Mouse (Mus musculus) spleen, postnatal 36 days (tissue): ENCODE data around the gene Unc93a.
"Not testable (repeated sequence)": the region's sequence is repeated elsewhere in the genome, so short reads cannot be mapped to it uniquely, and the experiment has no call there.

ENCODE experiments used
- DNase-seq, 2 experiments: peaks; one replicate each; pipeline ENCODE4 v3.0.0; 2022; ENCODE audit warnings: low spot score in 2 of 2, mixed read lengths in 1 of 2

The Unc93a gene

GRCm38 (mm10) chr17:13069227-13069626 lies 62.4 kb downstream of the Unc93a start:
- not testable (repeated sequence) for DNase-seq

DNA sequence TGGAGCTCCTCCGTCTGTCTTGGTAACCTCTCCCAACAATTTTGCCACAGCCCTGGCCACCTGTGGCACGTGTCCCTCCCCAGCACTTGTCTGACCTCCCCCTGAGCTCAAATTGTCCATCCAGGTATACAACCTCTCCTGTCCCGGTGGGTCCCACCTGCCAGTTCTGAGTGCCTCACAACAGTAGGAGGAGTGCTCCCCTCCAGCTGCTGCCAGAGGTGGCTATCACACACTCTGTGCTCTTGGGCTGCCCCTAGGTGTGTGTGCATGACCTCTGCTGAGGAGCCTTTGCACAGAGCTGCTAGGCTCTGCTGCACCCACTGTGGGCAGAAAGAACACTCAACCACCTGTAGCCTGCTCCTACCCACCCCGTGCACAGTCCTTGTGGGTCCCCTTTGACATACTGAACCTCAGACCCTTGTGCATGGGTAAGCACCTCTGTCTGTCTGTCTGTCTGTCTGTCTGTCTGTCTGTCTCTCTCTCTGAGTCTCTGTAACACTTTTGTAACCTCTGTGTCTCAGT lies 63.7 kb downstream of the Unc93a start:
- DNase-seq: not testable (repeated sequence)

- not testable (repeated sequence) for DNase-seq
Observed at GRCm38 (mm10) chr17:13062882-13063281, 68.7 kb downstream of the Unc93a start.

DNA sequence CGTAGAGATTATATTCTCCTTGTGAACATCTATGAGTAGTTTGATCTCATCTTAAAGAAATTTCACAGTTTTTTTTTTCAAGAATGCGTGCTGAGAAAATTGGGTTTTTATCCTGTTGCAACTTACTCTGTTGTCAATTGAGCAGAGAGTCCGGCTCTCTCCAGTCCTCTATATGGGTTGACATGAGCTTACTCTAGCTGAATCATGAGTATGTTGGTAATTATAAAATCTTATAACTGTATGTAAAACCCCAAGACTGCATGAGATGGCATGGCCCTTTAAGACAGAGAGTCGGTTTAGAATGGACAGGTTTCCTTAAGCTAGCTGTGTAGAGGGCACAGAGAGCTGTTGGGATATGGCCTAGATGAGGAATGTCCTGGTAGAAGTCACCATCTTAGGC lies 70.8 kb downstream of the Unc93a start, which contains the start of gene Tcp10b:
Gene Tcp10b, plus strand, starts transcription at position 301 of the 400 bp plus-strand sequence.
- DNase-seq: not testable (repeated sequence)
